Mouse (Mus musculus): Measurements from ENCODE around the gene Tuba8. TPM values are rescaled to one million over a fixed set of nuclear protein-coding genes. Genes with fewer than 3 reads are reported as not detected.
A peak's percentile ranks its signal among the peaks of the same experiment; 100 is the strongest.

Gene Tuba8
- 100 to 1,000 TPM; 162 to 166 TPM for total RNA-seq (2021)

- DNase-seq (ENCODE audit: low spot score), result peak; percentile 48
- intact Hi-C loops (cut with DNase I), result no loop called here
Observed at GRCm38 (mm10) chr6:121210149-121210925, at the start of gene Tuba8. Tuba8 (plus strand) TSS chr6:121210696.

GRCm38 (mm10) chr6:121162616-121163015, 47.9 kb upstream of the Tuba8 start:
- DNase-seq (ENCODE audit: low spot score), result no peak
- intact Hi-C loops (cut with DNase I), result no loop called here

- no peak for DNase-seq (ENCODE audit: low spot score)
- intact Hi-C loops (cut with DNase I), result no loop called here
Observed at GRCm38 (mm10) chr6:121166098-121166552, 44.4 kb upstream of the Tuba8 start.

GRCm38 (mm10) chr6:121167381-121167975, 43.0 kb upstream of the Tuba8 start:
- no peak for DNase-seq (ENCODE audit: low spot score)
- intact Hi-C loops (cut with DNase I), result no loop called here

- DNase-seq (ENCODE audit: low spot score), result peak; percentile 63
- intact Hi-C loops (cut with DNase I), result no loop called here
Observed at GRCm38 (mm10) chr6:121171102-121171501, 39.4 kb upstream of the Tuba8 start.

GRCm38 (mm10) chr6:121173471-121173870, 37.0 kb upstream of the Tuba8 start:
- no peak for DNase-seq (ENCODE audit: low spot score)
- intact Hi-C loops (cut with DNase I), result no loop called here

GRCm38 (mm10) chr6:121174761-121175160, 35.7 kb upstream of the Tuba8 start:
- intact Hi-C loops (cut with DNase I), result no loop called here
- DNase-seq (ENCODE audit: low spot score), result no peak

GRCm38 (mm10) chr6:121176011-121176730, 34.3 kb upstream of the Tuba8 start:
- intact Hi-C loops (cut with DNase I), result loop anchor here (2.0 kb wide), 1 partner anchor 277 kb away; no protein-coding TSS in a partner anchor
- no peak for DNase-seq (ENCODE audit: low spot score)

GRCm38 (mm10) chr6:121176731-121177098, 33.8 kb upstream of the Tuba8 start:
- no peak for DNase-seq (ENCODE audit: low spot score)
- intact Hi-C loops (cut with DNase I), result loop anchor here (2.0 kb wide), 1 partner anchor 278 kb away; no protein-coding TSS in a partner anchor

GRCm38 (mm10) chr6:121177118-121177708, 33.3 kb upstream of the Tuba8 start:
- intact Hi-C loops (cut with DNase I), result loop anchor here (2.0 kb wide), 1 partner anchor 278 kb away; no protein-coding TSS in a partner anchor

GRCm38 (mm10) chr6:121178700-121179358, 31.7 kb upstream of the Tuba8 start:
- DNase-seq (ENCODE audit: low spot score), result no peak
- intact Hi-C loops (cut with DNase I), result loop anchor here (1.0 to 2.0 kb wide), 3 partner anchors 48 to 206 kb away; partner anchors contain the start of gene Mical3

More at GRCm38 (mm10) chr6:121177118-121177708, 33.3 kb upstream of the Tuba8 start:
- no peak for DNase-seq (ENCODE audit: low spot score)

- DNase-seq (ENCODE audit: low spot score), result no peak
- intact Hi-C loops (cut with DNase I), result loop anchor here (2.0 to 5.0 kb wide), 3 partner anchors 49 to 263 kb away; partner anchors contain the start of genes Bid and Mical3
Observed at GRCm38 (mm10) chr6:121179846-121180245, 30.6 kb upstream of the Tuba8 start.

GRCm38 (mm10) chr6:121183414-121184173, 26.9 kb upstream of the Tuba8 start, which contains the start of gene Pex26:
Pex26 (plus strand) TSS chr6:121183667.
- peak; percentile 84 for DNase-seq (ENCODE audit: low spot score)
- intact Hi-C loops (cut with DNase I), result loop anchor here (2.0 to 5.0 kb wide), 2 partner anchors 266 to 349 kb away; partner anchors contain the start of gene Bid

- no peak for DNase-seq (ENCODE audit: low spot score)
- intact Hi-C loops (cut with DNase I), result loop anchor here (2.0 to 5.0 kb wide), 4 partner anchors 78 to 428 kb away; partner anchors contain the start of gene Bid
Observed at GRCm38 (mm10) chr6:121184198-121185140, 26.0 kb upstream of the Tuba8 start.

- intact Hi-C loops (cut with DNase I), result loop anchor here (2.0 to 5.0 kb wide), 3 partner anchors 77 to 427 kb away; no protein-coding TSS in a partner anchor
- no peak for DNase-seq (ENCODE audit: low spot score)
Observed at GRCm38 (mm10) chr6:121185232-121185631, 25.3 kb upstream of the Tuba8 start.

- intact Hi-C loops (cut with DNase I), result loop anchor here (5.0 kb wide), 1 partner anchor 46 kb away; no protein-coding TSS in a partner anchor
- DNase-seq (ENCODE audit: low spot score), result no peak
Observed at GRCm38 (mm10) chr6:121191261-121192009, 19.1 kb upstream of the Tuba8 start.
